Mouse (Mus musculus) midbrain, embryonic 14.5 days (tissue): ENCODE data around the gene Mgat1. TPM values are rescaled to one million over a fixed set of nuclear protein-coding genes. Genes with fewer than 3 reads are reported as not detected.

Source experiments
- ATAC-seq: fragments of 200-750 bp; cut with Nextera tagmentation; 2 replicates; pipeline ENCODE4 v1.8.0; 2017; ENCODE audit warnings: moderate number of reproducible peaks, moderate library complexity; ENCODE audit not compliant: low FRiP score, low TSS enrichment
- DNase-seq: peaks from one replicate; pipeline ENCODE4 v3.0.0-alpha.2; 2015
- H3K27ac ChIP-seq: fragments of 300-500 bp; sonication (generic); replicated peaks from 2 replicates; pipeline ENCODE4 v1.5.1; 2014; ENCODE audit warnings: mild to moderate bottlenecking, low read depth, low read length, moderate library complexity
- H3K27me3 ChIP-seq: fragments of 300-500 bp; sonication (generic); 2 replicates; pipeline ENCODE4 v1.6.1; 2014; ENCODE audit warnings: low read length, control low read depth, mixed read lengths; ENCODE audit not compliant: control insufficient read depth, insufficient read depth
- H3K36me3 ChIP-seq: fragments of 300-500 bp; sonication (generic); 2 replicates; pipeline ENCODE4 v1.6.1; 2014; ENCODE audit warnings: low read length, control low read depth; ENCODE audit not compliant: control insufficient read depth, insufficient read depth
- H3K4me1 ChIP-seq: fragments of 300-500 bp; sonication (generic); 2 replicates; pipeline ENCODE4 v1.6.1; 2014; ENCODE audit warnings: mild to moderate bottlenecking, antibody characterized with exemption, low read length, control low read depth; ENCODE audit not compliant: control insufficient read depth, insufficient read depth
- H3K4me2 ChIP-seq: fragments of 300-500 bp; sonication (generic); 2 replicates; pipeline ENCODE4 v1.6.1; 2014; ENCODE audit warnings: mild to moderate bottlenecking, low read length, moderate library complexity
- H3K4me3 ChIP-seq: fragments of 300-500 bp; sonication (generic); replicated peaks from 2 replicates; pipeline ENCODE4 v1.5.1; 2014; ENCODE audit warnings: low read depth, low read length
- H3K9ac ChIP-seq: fragments of 300-500 bp; sonication (generic); replicated peaks from 2 replicates; pipeline ENCODE4 v1.6.1; 2014; ENCODE audit warnings: mild to moderate bottlenecking, low read length, moderate library complexity
- H3K9me3 ChIP-seq: fragments of 300-500 bp; sonication (generic); 2 replicates; pipeline ENCODE4 v1.6.1; 2016; ENCODE audit warnings: low read length, control low read depth, mixed read lengths; ENCODE audit not compliant: control insufficient read depth
- WGBS: fragments of 180-500 bp; shearing (Covaris S2); extraction: QIAGEN DNeasy Blood & Tissue Kit; methylation state at CpG from one replicate; pipeline ENCODE4 v1.1.7; 2014; 5-methylcytosine and 5-hydroxymethylcytosine counted together
- polyA plus RNA-seq: library from polyadenylated mRNA; unstranded; fragments of >200 nt; fragmentation: Nextera tagmentation; extraction: Ambion mirVana; gene quantifications from 2 replicates; pipeline ENCODE4 v1.2.1, GENCODE M21; 2014

Mgat1 gene
- polyA plus RNA-seq, 1 experiment from 2014 or later = 27.0 TPM

DNA sequence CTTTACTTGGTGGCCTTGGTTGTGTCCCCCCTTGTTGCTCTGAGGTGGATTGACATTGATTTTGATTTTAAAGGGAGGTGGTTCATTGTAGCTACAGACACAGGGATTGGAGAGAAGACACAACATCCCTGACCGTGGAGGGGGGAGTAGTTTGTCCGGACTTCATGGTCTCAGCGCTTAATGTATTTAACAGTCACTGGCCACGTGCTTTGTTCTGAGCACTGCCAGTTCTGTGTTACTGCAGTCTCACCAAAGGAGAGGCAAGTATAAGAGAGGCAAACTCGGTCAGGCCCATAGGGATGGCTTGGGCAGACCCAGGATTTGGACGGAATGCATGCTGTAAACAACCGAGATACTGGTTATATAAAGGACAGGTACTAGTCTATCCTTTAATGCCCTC, 20.1 kb downstream of the Mgat1 start:
- Histone ChIP-seq H3K36me3 (peaks cover 19% of the 10 kb centered on the region), H3K4me2 (no peak overlapping the region), H3K9me3 (no peaks in the 10 kb centered on the region), H3K9ac (no peak overlapping the region), H3K4me1 (no peaks in the 10 kb centered on the region), H3K27ac (no peak overlapping the region), H3K27me3 (no peaks in the 10 kb centered on the region), H3K4me3 (no peak overlapping the region)
- DNase-seq (no peak), ATAC-seq (no peak)
- 84% methylated on average over 7 of the region's 7 CpGs for WGBS

DNA sequence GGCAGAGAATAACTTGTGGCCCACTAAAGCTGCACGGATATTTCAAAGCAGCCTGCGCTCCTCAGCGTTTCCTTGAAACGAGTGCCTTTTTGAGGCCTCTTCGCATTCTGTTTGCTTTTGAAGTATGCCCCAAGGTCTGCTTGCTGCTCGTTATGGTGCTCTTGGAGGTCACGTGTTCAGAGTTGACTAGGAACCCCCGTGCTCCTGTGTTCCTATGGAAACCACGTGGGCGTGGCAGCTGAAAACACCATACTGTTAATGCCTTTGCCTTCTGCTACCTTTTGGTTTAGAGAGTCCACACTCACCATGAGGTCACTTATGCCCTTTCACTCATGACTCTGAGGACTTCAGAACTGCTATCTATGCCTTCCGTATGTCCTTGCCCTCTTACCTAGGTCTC, 20.6 kb downstream of the Mgat1 start:
- ATAC-seq = no peak
- no peak overlapping the region for H3K27ac ChIP-seq
- no peak overlapping the region for H3K4me3 ChIP-seq
- no peak overlapping the region for H3K4me2 ChIP-seq
- DNase-seq = no peak
- 78% methylated on average over 11 of the region's 11 CpGs for WGBS
- H3K9ac ChIP-seq = no peak overlapping the region
- H3K36me3 ChIP-seq = peaks cover 19% of the 10 kb centered on the region
- H3K4me1 ChIP-seq = no peaks in the 10 kb centered on the region
- no peaks in the 10 kb centered on the region for H3K27me3 ChIP-seq
- H3K9me3 ChIP-seq = no peaks in the 10 kb centered on the region

- no peak for ATAC-seq
- H3K4me2 ChIP-seq = no peak overlapping the region
- no peak overlapping the region for H3K9ac ChIP-seq
- no peak overlapping the region for H3K27ac ChIP-seq
- H3K36me3 ChIP-seq = peaks cover 19% of the 10 kb centered on the region
- no peaks in the 10 kb centered on the region for H3K9me3 ChIP-seq
- 81% methylated on average over 8 of the region's 8 CpGs for WGBS
- no peak overlapping the region for H3K4me3 ChIP-seq
- no peaks in the 10 kb centered on the region for H3K4me1 ChIP-seq
- DNase-seq = no peak
- H3K27me3 ChIP-seq = no peaks in the 10 kb centered on the region
Observed at GRCm38 (mm10) chr11:49265101-49265500, 21.1 kb downstream of the Mgat1 start.

- H3K9ac ChIP-seq = no peak overlapping the region
- no peak overlapping the region for H3K4me3 ChIP-seq
- H3K4me1 ChIP-seq = no peaks in the 10 kb centered on the region
- H3K27ac ChIP-seq = no peak overlapping the region
- H3K4me2 ChIP-seq = no peak overlapping the region
- peaks cover 6% of the 10 kb centered on the region for H3K36me3 ChIP-seq
- ATAC-seq (no peak), DNase-seq (no peak)
- no peaks in the 10 kb centered on the region for H3K27me3 ChIP-seq
- WGBS = 90% methylated on average over 6 of the region's 6 CpGs
- no peaks in the 10 kb centered on the region for H3K9me3 ChIP-seq
Observed at GRCm38 (mm10) chr11:49266671-49267070, 22.7 kb downstream of the Mgat1 start.

GRCm38 (mm10) chr11:49267316-49267715, 23.3 kb downstream of the Mgat1 start:
- H3K4me1 ChIP-seq = no peaks in the 10 kb centered on the region
- H3K9me3 ChIP-seq = no peaks in the 10 kb centered on the region
- no peak for DNase-seq
- H3K4me2 ChIP-seq = no peak overlapping the region
- H3K9ac ChIP-seq = no peak overlapping the region
- H3K27ac ChIP-seq = no peak overlapping the region
- no peaks in the 10 kb centered on the region; the same call in 1 of the 2 replicates for H3K36me3 ChIP-seq
- H3K4me3 ChIP-seq = no peak overlapping the region
- no peaks in the 10 kb centered on the region for H3K27me3 ChIP-seq
- WGBS = 88% methylated on average over 10 of the region's 10 CpGs
- ATAC-seq = no peak

DNA sequence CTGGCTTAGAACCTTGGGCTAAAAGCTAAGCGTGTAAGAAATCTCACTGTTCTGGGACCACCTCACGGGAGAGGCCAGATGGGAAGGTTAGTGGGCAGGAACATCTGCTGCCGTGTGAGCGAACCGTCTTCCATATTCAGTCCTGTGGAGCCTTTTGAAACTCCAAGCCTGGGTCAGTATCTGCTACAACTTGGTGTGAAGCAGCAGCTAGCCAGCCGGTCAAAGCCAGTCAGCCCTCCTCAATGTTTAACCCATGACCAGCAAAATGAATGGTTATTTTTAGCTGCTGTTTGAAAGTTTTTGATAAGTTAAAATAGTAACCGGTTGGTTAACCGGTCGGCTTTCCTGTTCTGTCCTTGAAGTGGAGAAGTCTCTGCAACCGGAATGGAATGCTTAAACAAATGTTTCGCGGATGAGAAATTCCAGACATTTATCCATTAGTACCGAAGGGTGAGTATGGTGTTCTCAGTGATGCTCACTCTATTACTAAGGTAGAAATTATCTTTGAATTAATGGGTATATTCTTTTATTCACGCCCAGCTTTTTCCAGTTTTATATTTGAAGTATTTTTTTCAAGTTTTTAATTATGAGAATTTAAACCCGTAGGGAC, 24.1 kb downstream of the Mgat1 start:
- ATAC-seq = no peak
- 87% methylated on average over 15 of the region's 15 CpGs for WGBS
- H3K9me3 ChIP-seq = no peaks in the 10 kb centered on the region
- no peak overlapping the region for H3K4me3 ChIP-seq
- DNase-seq = no peak
- no peak overlapping the region for H3K9ac ChIP-seq
- H3K4me1 ChIP-seq = no peaks in the 10 kb centered on the region
- no peaks in the 10 kb centered on the region for H3K36me3 ChIP-seq
- H3K4me2 ChIP-seq = no peak overlapping the region
- H3K27ac ChIP-seq = no peak overlapping the region
- no peaks in the 10 kb centered on the region for H3K27me3 ChIP-seq

DNA sequence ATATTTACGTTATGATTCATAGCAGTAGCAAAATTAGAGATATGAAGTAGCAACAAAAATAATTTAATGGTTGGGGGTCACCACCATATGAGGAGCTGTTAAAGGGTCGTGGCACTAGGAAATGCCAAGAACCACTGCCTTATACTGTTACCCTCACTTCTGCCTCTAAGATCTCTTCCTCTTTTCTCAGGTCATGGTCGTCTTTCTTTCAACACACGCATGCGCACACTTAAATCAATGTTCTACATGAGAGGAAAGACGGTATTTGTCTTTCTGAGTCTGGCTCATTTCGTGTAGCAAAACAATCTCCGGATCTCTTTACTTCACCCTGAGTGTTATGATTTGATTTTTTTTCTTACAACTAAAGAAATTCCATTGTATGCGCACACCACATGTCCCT, 25.8 kb downstream of the Mgat1 start:
- Histone ChIP-seq H3K4me1 (no peaks in the 10 kb centered on the region; the same call in 1 of the 2 replicates), H3K27me3 (no peaks in the 10 kb centered on the region), H3K9me3 (no peaks in the 10 kb centered on the region), H3K4me3 (no peak overlapping the region), H3K4me2 (no peak overlapping the region), H3K36me3 (no peaks in the 10 kb centered on the region), H3K27ac (no peak overlapping the region), H3K9ac (no peak overlapping the region)
- no peak for ATAC-seq
- DNase-seq = no peak
- WGBS = 95% methylated on average over 9 of the region's 9 CpGs

DNA sequence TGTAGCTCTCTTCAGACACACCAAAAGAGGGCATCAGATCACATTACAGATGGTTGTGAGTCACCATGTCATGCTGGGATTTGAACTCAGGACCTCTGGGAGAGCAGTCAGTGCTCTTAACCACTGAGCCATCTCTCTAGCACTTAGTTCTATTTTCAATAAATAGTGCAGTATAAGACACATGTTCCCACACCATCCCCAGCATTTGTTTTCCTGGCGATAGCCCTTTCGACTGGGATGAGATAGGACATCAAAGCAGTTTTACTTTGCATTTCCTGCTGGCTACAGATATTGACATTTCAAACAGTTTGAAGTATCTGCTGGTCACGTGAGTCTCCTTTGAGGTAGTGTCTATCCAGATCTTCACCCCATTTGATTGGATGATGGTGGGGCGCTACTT, 26.4 kb downstream of the Mgat1 start:
- Histone ChIP-seq H3K27me3 (no peaks in the 10 kb centered on the region), H3K27ac (no peak overlapping the region), H3K9me3 (no peaks in the 10 kb centered on the region), H3K4me2 (no peak overlapping the region), H3K36me3 (no peaks in the 10 kb centered on the region), H3K9ac (no peak overlapping the region), H3K4me1 (no peaks in the 10 kb centered on the region; the same call in 1 of the 2 replicates), H3K4me3 (no peak overlapping the region)
- 90% methylated on average over 4 of the region's 4 CpGs for WGBS
- DNase-seq (no peak), ATAC-seq (no peak)

- DNase-seq (peak; percentile 88), ATAC-seq (peak; percentile 31; the same call in 1 of the 2 replicates)
- no peaks in the 10 kb centered on the region for H3K36me3 ChIP-seq
- no peak overlapping the region for H3K27ac ChIP-seq
- no peaks in the 10 kb centered on the region for H3K27me3 ChIP-seq
- no peak overlapping the region for H3K9ac ChIP-seq
- no peaks in the 10 kb centered on the region; the same call in 1 of the 2 replicates for H3K4me1 ChIP-seq
- WGBS = 32% methylated on average over 7 of the region's 7 CpGs
- no peak overlapping the region for H3K4me2 ChIP-seq
- H3K9me3 ChIP-seq = no peaks in the 10 kb centered on the region
- H3K4me3 ChIP-seq = no peak overlapping the region
Observed at GRCm38 (mm10) chr11:49271334-49271733, 27.3 kb downstream of the Mgat1 start.
